Mouse (Mus musculus) adrenal gland, adult 2 months (tissue): Measurements from ENCODE around the gene Cnnm3. TPM values are rescaled to one million over a fixed set of nuclear protein-coding genes. Genes with fewer than 3 reads are reported as not detected.

ENCODE experiments used
- DNase-seq: peaks from one replicate; pipeline ENCODE4 v3.0.0; 2021
- polyA plus RNA-seq: library from polyadenylated mRNA; depleted of rRNA; stranded (reverse); fragments of >200 nt; gene quantifications from 2 replicates; pipeline ENCODE4 v1.2.3, GENCODE M21; 2012
- total RNA-seq, 2 experiments: library from RNA; stranded (reverse); gene quantifications; 2 replicates each; pipeline ENCODE4 v1.2.3; 2021

Cnnm3 gene
- total and polyA plus RNA-seq, 3 experiments = 25.9 to 70.6 (median 32.0) TPM

- DNase-seq = peak; percentile 92
Measured at GRCm38 (mm10) chr1:36556553-36557456, 45.1 kb downstream of the Cnnm3 start.

DNA sequence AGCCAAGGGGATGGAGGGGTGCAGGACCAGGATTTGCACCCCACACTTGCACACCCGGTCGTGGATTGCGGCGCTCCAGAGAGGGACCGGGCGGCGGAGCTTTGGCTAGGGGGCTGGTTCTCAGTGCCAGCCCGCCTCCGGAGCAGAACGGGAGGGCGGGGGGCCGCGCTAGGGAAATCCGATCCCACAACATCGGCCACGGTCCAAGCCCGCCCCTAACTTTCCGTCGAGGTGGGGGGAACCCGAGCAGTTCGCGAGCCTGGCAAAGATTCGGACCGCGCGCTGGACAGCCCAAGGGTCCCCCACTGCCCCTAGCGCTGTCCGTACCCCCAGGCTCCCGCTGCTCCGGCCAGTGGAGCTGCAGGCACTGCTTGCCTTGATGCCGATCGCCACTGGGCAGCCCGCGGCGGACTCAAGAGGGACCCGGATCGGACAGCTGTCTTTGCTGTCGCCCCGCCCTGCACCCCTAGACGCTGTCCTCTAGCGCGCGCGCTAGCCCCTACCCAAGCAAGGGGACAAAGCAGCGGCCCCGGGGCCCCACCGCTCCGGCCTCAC is 45.9 kb downstream of the Cnnm3 start:
- peak; percentile 87 for DNase-seq

GRCm38 (mm10) chr1:36558031-36558993 is 46.6 kb downstream of the Cnnm3 start, which contains the start of gene Sema4c:
Sema4c (minus strand) TSS chr1:36558349.
- DNase-seq = peak; percentile 88

- peak; percentile 35 for DNase-seq
Measured at GRCm38 (mm10) chr1:36559256-36559655, 47.6 kb downstream of the Cnnm3 start.

DNA sequence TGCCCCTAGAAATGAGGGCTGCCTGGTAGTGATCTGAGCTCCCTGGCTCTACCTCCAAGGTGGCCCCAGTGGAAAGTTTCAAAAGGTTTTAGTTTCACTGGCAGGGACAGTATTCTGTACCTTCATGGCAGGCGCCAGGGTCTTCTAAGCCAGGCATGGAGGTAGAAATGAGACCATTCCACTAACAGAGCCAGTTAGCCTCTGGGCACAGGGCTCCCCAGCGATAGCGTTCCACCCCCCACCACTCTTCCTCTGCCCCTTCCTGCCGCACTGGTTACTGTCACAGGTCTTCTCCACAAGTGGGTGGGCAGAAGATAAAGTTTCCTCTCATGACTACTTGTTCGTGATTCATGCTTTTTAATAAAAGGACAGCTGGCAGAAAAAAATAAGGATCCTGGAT is 48.2 kb downstream of the Cnnm3 start:
- no peak for DNase-seq

DNA sequence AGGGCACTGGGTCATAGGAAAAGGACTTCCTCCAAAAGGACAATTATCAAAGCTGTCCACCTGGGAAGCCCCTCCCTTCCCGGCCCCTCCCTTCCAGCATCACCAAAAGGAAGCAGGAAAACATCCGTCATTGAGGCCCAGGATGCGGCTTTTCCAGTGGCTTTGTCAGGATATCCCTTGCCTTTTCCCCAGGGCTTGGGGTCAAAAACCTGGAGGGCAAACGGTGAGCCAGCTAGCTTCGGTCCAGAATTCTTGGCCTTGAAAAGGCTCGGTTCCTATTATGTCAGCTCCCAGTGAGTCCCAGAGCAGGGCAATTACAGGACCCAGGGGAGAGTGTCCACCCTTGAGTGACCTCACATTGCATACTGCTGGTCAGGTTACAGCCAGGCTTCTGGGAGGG is 49.2 kb downstream of the Cnnm3 start:
- peak; percentile 66 for DNase-seq

- DNase-seq = no peak
Measured at GRCm38 (mm10) chr1:36562388-36562787, 50.7 kb downstream of the Cnnm3 start.

GRCm38 (mm10) chr1:36563197-36563596 is 51.5 kb downstream of the Cnnm3 start:
- DNase-seq = no peak

DNA sequence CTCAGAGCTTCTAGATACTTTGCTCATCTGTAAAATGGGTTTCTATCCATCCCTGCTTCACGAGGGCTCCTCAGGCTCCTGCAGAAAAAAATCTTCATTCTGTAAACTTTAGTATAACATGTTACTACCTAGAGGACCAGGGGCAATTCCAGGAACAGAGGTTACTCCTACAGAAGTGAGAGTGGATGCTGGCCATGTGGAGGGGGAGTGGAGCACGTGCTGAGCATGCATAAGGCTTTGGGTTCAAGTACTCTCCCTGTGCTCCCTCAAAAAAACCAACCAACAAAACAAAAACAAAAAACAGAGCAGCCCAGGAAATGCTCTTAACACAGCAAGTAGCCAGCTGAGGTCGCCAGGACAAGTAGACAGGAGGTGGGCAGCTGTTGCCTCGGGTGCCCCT is 52.0 kb downstream of the Cnnm3 start:
- no peak for DNase-seq

- peak; percentile 56 for DNase-seq
Measured at GRCm38 (mm10) chr1:36564101-36564500, 52.4 kb downstream of the Cnnm3 start.

GRCm38 (mm10) chr1:36566425-36566824 is 54.8 kb downstream of the Cnnm3 start:
- no peak for DNase-seq

GRCm38 (mm10) chr1:36567818-36568603 is 56.3 kb downstream of the Cnnm3 start:
- DNase-seq = no peak

- peak; percentile 64 for DNase-seq
Measured at GRCm38 (mm10) chr1:36568776-36569175, 57.1 kb downstream of the Cnnm3 start.

DNA sequence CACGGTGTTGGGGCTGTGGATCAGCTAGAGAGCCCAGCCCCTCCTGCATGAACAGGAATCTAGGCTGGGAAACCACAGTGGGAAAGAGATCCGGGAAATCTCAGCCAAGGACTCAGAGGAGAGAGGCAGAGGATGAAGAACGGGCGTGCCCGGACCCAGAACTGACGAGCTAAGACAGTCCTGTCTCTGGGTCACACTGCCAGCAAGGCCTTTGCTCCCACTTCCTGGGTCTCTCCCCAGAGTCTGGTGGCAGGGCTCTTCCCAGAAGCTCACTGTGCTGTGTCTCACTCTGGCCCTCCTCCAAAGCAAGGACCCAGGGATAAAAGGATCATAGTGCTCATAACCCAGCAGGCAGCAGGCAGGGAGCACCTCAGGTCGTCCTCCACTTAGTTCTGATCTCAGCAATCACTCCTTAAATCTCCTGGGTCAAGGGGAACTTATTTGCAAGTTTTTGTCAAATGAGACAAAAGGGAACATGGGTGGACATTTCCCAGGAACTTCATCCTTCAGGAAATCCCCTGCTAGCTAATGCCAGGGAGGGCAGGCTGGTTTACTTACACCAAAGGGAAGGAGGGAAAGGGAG is 58.1 kb downstream of the Cnnm3 start:
- peak; percentile 43 for DNase-seq

DNA sequence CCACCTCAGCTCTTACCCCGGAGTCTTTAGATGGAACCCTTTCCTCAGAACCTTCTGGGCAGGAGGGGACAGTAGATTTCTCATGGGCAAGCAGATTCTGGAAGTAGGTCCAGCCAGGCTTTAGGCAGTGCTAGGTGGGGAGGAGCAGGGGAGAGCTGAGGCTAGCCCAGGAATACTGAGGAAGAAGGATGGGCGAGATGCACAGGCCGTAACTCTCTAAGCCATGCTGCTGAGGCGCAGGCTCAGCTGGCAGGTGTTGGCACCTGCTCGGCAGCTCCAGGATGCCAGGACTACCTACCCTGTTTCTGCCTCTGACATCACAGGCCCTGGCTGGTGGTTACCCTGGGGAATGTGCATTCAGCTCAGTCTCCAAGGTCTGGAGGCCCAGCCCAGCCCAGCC is 58.7 kb downstream of the Cnnm3 start:
- no peak for DNase-seq

- DNase-seq = peak; percentile 87
Measured at GRCm38 (mm10) chr1:36571627-36572026, 60.0 kb downstream of the Cnnm3 start.

- no peak for DNase-seq
Measured at GRCm38 (mm10) chr1:36572140-36572700, 60.6 kb downstream of the Cnnm3 start.

DNA sequence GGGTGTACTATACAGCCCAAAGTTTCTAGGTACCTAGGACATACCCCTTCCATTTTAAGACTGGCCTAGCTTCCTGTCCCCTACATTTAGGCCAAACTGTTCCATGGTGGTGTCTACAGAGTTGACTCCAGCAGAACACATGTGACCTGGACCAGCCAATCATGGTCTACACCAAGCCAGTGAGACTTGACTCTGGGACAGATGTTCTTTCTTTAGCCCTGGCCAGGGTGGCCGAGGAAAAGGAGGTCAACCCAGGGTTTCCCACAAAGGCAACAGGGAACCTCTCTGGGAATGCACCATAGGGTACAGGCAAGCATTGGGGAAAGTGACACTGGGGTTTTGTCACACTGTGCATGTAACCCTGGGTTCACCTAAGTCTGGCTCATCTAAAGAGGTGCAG is 61.0 kb downstream of the Cnnm3 start:
- no peak for DNase-seq

GRCm38 (mm10) chr1:36573524-36573923 is 61.9 kb downstream of the Cnnm3 start:
- DNase-seq = no peak

- DNase-seq = no peak
Measured at GRCm38 (mm10) chr1:36574196-36574955, 62.7 kb downstream of the Cnnm3 start.
